Mouse (Mus musculus) intestine, postnatal 0 days (tissue): Measurements from ENCODE around the gene Ppat. TPM values are rescaled to one million over a fixed set of nuclear protein-coding genes. Genes with fewer than 3 reads are reported as not detected.
A peak's percentile ranks its signal among the peaks of the same experiment; 100 is the strongest.
"Not testable (repeated sequence)": the region's sequence is repeated elsewhere in the genome, so short reads cannot be mapped to it uniquely, and the experiment has no call there.

Experiments
- ATAC-seq: fragments of 200-750 bp; cut with Nextera tagmentation; 2 replicates; pipeline ENCODE4 v1.8.0; 2017; ENCODE audit warnings: mild to moderate bottlenecking, moderate TSS enrichment, moderate library complexity
- H3K27ac ChIP-seq: fragments of 300-500 bp; sonication (generic); 2 replicates; pipeline ENCODE4 v1.5.1; 2014; ENCODE audit warnings: mild to moderate bottlenecking, low read depth, low read length, moderate library complexity
- H3K27me3 ChIP-seq: fragments of 300-500 bp; sonication (generic); replicated peaks from 2 replicates; pipeline ENCODE4 v1.6.1; 2014; ENCODE audit warnings: low read length, mixed read lengths; ENCODE audit not compliant: control insufficient read depth, insufficient read depth
- H3K36me3 ChIP-seq: fragments of 300-500 bp; sonication (generic); 2 replicates; pipeline ENCODE4 v1.6.1; 2014; ENCODE audit warnings: mild to moderate bottlenecking, moderate library complexity; ENCODE audit not compliant: control insufficient read depth, insufficient read depth
- H3K4me1 ChIP-seq: fragments of 300-500 bp; sonication (generic); replicated peaks from 2 replicates; pipeline ENCODE4 v1.6.1; 2014; ENCODE audit warnings: antibody characterized with exemption, low read length, mixed read lengths; ENCODE audit not compliant: control insufficient read depth, insufficient read depth
- H3K4me2 ChIP-seq: fragments of 300-500 bp; sonication (generic); replicated peaks from 2 replicates; pipeline ENCODE4 v1.6.1; 2014; ENCODE audit warnings: low read depth, mild to moderate bottlenecking, moderate library complexity
- H3K4me3 ChIP-seq: fragments of 300-500 bp; sonication (generic); 2 replicates; pipeline ENCODE4 v1.5.1; 2014; ENCODE audit warnings: low read depth, low read length
- H3K9ac ChIP-seq: fragments of 300-500 bp; sonication (generic); 2 replicates; pipeline ENCODE4 v1.6.1; 2014; ENCODE audit warnings: mild to moderate bottlenecking, low read depth, low read length
- H3K9me3 ChIP-seq: fragments of 300-500 bp; sonication (generic); 2 replicates; pipeline ENCODE4 v1.6.1; 2016; ENCODE audit warnings: mixed run types; ENCODE audit not compliant: control insufficient read depth
- CTCF ChIP-seq: sonication (generic); IDR thresholded peaks from 2 replicates; pipeline ENCODE4 v1.5.1; 2016; ENCODE audit warnings: low read depth, mild to moderate bottlenecking, control low read depth, antibody characterized with exemption, moderate library complexity
- WGBS: fragments of 180-500 bp; shearing (Covaris S2); extraction: QIAGEN DNeasy Blood & Tissue Kit; methylation state at CpG from one replicate; pipeline ENCODE4 v1.1.7; 2014; 5-methylcytosine and 5-hydroxymethylcytosine counted together
- polyA plus RNA-seq: library from polyadenylated mRNA; unstranded; fragments of >200 nt; fragmentation: Nextera tagmentation; extraction: Ambion mirVana; gene quantifications from 2 replicates; pipeline ENCODE4 v1.2.1, GENCODE M21; 2015

Gene Ppat
- polyA plus RNA-seq, 1 experiment from 2014 or later: 6.5 TPM

DNA sequence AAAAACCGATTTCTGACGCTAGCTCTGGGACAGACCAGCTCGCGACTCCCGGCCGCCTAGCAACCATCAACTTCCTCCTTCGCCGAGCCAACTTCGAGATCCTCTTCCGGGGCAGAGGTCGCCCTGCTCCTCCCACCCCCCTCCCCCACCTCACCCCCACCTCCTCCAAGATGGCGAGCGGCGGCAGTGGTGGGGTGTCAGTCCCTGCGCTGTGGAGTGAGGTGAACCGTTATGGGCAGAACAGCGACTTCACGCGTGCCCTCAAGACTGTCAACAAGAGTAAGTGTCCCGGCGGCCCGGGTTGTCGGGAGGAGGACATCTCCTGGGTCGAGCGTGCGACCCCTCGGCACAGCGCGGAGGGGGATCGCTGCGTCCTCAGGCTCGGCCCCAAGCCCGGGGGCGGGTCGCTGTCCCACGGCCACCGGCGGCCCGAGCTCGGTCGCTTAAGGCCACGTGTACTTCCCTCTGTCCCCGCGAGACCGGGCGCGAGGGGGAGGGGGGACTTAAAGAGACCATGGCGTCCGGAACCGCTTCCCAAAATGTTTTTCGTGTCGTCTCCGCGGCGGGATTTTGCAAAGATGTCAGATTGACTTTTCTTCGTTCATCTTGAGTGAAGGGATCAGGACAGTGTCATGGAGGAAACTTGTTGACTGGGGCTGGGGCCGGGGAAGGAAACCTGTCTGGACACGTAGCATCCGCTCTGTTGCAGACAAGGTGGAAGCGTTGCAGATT lies 23.3 kb upstream of the Ppat start, which contains the start of gene Srp72:
Srp72 (plus strand) TSS at position 130 of the 732 bp plus-strand sequence.
- H3K9ac ChIP-seq: peak within 1 kb of the TSS; percentile 79
- no peaks in the 10 kb centered on the region for H3K4me1 ChIP-seq
- peak; percentile 92 for ATAC-seq
- no peaks in the 10 kb centered on the region for H3K27me3 ChIP-seq
- no peak for TF ChIP-seq CTCF
- H3K36me3 ChIP-seq: peaks cover 16% of the 10 kb centered on the region
- peak within 1 kb of the TSS; percentile 89 for H3K27ac ChIP-seq
- H3K4me3 ChIP-seq: peak within 1 kb of the TSS; percentile 94
- H3K9me3 ChIP-seq: no peaks in the 10 kb centered on the region
- H3K4me2 ChIP-seq: peak within 1 kb of the TSS; percentile 89
- WGBS: under 1% methylated on average over 60 of the region's 60 CpGs

- H3K4me2 ChIP-seq: peak overlapping the region; percentile 89
- no peak for TF ChIP-seq CTCF
- ATAC-seq: no peak
Observed at GRCm38 (mm10) chr5:76974207-76974553, 22.8 kb upstream of the Ppat start.

DNA sequence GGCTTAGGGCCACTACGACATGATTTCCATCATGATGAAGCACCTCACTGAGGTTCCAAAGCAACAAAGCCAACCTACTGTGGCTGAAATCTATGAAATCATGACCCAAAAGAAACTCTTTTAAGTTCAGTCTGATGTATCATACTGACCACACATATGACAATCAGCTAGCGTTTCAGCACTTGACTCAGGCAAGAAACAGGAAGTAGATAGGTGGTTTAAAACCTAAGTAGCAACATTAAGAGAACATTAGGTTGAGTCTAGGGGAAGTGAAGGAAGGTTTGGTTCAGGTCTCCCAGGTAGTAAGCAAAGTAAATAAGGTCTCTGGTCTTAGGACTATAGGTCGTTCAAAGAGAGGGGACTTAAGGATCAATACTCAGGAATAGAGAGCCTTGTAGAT lies 22.1 kb upstream of the Ppat start:
- Histone ChIP-seq H3K9ac (peak overlapping the region; percentile 79; the same call in 1 of the 2 replicates), H3K27me3 (no peaks in the 10 kb centered on the region), H3K27ac (no peak overlapping the region), H3K36me3 (peaks cover 13% of the 10 kb centered on the region), H3K4me3 (peak overlapping the region; percentile 94), H3K4me1 (no peaks in the 10 kb centered on the region), H3K9me3 (no peaks in the 10 kb centered on the region), H3K4me2 (peak overlapping the region; percentile 89)
- TF ChIP-seq CTCF: no peak
- no peak for ATAC-seq
- WGBS: 50% methylated on average over 3 of the region's 3 CpGs

More at GRCm38 (mm10) chr5:76974207-76974553, 22.8 kb upstream of the Ppat start:
- peak overlapping the region; percentile 94 for H3K4me3 ChIP-seq
- H3K9me3 ChIP-seq: no peaks in the 10 kb centered on the region
- peaks cover 13% of the 10 kb centered on the region for H3K36me3 ChIP-seq
- H3K27me3 ChIP-seq: no peaks in the 10 kb centered on the region
- no peak overlapping the region for H3K27ac ChIP-seq
- no peaks in the 10 kb centered on the region for H3K4me1 ChIP-seq
- WGBS: 1% methylated on average over 17 of the region's 17 CpGs
- peak overlapping the region; percentile 79 for H3K9ac ChIP-seq

DNA sequence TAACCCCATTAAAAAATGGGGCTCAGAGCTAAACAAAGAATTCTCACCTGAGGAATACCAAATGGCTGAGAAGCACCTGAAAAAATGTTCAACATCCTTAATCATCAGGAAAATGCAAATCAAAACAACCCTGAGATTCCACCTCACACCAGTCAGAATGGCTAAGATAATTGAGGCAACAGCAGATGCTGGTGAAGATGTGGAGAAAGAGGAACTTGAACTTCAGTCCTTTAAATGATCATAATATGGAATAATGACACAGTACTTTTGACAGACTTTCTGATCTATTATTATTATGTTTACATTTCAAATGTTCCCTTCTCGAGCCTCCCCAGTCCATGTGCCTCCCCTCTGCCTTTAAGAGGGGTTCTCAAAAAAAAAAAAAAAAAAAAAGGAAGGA lies 19.7 kb upstream of the Ppat start:
- H3K27ac ChIP-seq, ATAC-seq, H3K4me1 ChIP-seq, H3K9me3 ChIP-seq, H3K9ac ChIP-seq, H3K27me3 ChIP-seq, H3K4me3 ChIP-seq, H3K4me2 ChIP-seq: not testable (repeated sequence)
- WGBS: 68% methylated on average over 1 of the region's 1 CpGs
- H3K36me3 ChIP-seq: peaks cover 26% of the 10 kb centered on the region

DNA sequence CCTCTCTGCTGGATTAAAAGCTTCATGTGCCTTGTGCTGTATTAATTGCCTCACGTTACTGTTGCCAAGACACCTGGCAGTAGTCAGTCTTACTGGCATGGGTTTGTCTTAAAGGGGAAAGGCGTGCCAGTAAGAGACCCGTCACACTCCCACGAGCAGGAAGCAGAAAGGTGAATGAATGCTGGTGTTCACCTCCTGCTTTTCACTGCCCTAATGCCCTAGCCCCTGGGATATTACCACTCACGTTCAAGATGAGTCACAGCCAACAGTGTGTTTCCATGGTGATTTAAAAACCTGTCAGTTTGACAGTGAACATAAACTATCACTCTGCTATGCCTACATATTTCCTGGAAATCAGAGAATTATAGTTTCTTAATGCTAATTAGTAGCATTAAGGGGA lies 17.9 kb upstream of the Ppat start:
- Histone ChIP-seq H3K27ac (no peak overlapping the region), H3K9ac (no peak overlapping the region), H3K36me3 (peaks cover 42% of the 10 kb centered on the region), H3K4me2 (no peak overlapping the region), H3K4me3 (no peak overlapping the region), H3K27me3 (no peaks in the 10 kb centered on the region), H3K4me1 (no peaks in the 10 kb centered on the region), H3K9me3 (no peaks in the 10 kb centered on the region)
- TF ChIP-seq CTCF: no peak
- WGBS: 49% methylated on average over 5 of the region's 5 CpGs
- ATAC-seq: no peak

DNA sequence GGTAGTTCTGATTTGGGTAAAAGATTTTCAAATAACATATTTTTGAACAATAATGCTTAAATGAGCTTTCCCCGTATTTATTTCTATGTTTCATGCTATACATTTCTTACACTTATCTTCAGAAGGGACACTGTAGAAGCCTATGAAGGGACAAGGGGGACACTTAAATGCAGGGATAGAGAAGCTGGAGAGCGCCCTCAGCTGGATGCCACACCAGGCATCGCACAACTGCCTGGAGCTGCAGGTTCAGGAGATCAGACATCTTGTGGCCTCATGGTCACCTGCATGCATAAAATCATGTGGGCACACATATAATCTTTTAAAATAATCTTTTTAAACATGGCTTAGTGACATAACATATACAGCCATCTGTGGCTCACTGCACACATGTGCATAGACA lies 13.3 kb upstream of the Ppat start:
- Histone ChIP-seq H3K4me3 (no peak overlapping the region), H3K27ac (no peak overlapping the region), H3K27me3 (no peaks in the 10 kb centered on the region), H3K4me2 (no peak overlapping the region), H3K36me3 (peaks cover 73% of the 10 kb centered on the region), H3K4me1 (no peaks in the 10 kb centered on the region), H3K9me3 (no peaks in the 10 kb centered on the region), H3K9ac (no peak overlapping the region)
- no peak for ATAC-seq
- peak; percentile 54 for TF ChIP-seq CTCF
- WGBS: 91% methylated on average over 3 of the region's 3 CpGs

DNA sequence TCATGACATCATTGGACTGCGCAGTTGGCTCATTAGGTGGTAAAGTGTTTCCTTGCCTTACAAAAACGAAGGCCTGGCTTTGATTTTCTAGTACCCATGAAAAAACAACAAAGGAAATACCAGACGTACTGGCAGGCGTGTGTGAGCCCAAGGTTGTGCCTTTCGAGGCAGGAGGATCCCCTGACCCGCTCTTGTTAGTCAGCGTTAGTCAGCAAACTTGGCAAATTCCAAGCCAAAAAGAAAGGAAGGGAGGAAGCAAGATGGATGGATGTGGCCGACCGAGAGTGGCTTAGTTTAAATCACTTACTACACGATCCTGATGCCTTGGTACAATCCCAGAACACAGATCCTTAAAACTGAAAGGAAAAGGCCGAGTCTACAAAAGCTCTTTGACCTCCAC lies 11.2 kb upstream of the Ppat start:
- Histone ChIP-seq H3K9ac (no peak overlapping the region), H3K36me3 (peaks cover 75% of the 10 kb centered on the region), H3K4me3 (no peak overlapping the region), H3K4me1 (no peaks in the 10 kb centered on the region), H3K27me3 (no peaks in the 10 kb centered on the region), H3K9me3 (no peaks in the 10 kb centered on the region), H3K27ac (no peak overlapping the region), H3K4me2 (no peak overlapping the region)
- ATAC-seq: no peak
- 89% methylated on average over 11 of the region's 11 CpGs for WGBS
- no peak for TF ChIP-seq CTCF
